Mouse (Mus musculus): ENCODE data around the gene Slmap. TPM values are rescaled to one million over a fixed set of nuclear protein-coding genes. Genes with fewer than 3 reads are reported as not detected.
"Not testable (repeated sequence)": the region's sequence is repeated elsewhere in the genome, so short reads cannot be mapped to it uniquely, and the experiment has no call there.

Gene Slmap
- polyA plus RNA-seq, 1 experiment, result 13.3 TPM

DNA sequence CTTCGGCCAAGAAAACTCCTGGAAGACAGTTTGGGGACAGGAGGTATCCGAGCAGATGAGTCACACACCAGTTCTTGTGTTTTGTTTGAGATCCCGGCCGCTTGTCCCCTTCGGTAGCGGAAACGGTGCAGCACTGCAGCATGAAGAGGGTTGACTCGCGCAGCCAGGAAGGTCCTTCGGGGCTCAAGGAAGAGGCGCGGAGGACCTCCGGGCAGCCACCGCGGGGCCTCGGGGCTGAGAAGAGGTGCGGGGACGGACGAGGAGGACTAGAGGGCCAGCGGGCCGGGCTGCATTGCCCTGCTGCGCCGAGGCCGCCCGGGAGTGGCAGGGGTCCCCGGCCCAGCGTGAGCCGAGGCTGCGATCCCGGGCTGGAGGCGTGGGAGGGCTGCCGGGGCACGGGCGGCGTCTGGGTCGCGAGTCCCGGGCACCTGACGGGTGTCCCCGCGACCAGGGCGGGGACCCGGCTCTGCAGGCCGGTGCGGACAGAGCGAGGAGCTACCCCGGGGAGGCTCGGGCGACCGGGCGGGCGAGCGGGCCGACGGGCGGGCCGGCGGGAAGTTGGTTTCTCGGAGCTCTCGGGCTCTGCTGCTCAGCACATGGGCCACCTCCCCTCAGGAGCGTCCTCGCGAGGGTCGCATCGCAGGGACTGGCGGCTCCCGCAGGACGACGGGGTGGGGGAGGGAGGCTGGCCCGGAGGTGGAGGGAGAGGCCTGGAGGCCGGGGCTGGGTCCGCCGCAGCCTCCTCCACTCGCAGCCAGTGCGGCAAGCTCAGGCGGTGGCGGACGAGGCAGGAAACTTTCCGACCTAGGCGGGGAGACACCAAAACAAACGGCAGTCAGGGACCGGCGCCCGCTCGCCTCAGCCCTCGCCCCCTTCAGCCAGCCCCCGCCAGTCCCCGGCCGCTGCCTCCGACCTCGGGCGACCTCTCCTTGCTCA lies 642 bp downstream of the Slmap start:
- no peak for DNase-seq (ENCODE audit: low read depth, low spot score)
- WGBS, result under 1% methylated on average over 91 of the region's 92 CpGs

DNA sequence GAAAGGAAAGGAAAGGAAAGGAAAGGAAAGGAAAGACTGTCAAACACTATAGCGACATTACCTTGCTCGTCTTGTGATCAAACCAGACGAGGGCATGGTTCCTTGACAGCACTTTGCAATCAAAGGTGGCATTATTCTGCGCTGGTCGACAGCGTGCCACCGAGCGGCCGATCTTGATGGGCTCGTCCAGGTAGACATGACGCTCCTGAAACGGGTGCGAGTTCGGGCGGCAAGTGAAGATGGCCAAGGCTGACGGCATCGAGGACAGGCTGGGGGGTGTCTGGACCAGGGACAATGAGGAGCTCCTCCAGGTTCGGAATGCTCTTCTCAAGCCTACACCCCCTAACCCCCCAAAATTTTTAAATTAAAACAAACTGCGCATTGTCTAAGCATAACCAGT lies 1.5 kb downstream of the Slmap start:
- no peak for DNase-seq (ENCODE audit: low read depth, low spot score)
- WGBS, result 9% methylated on average over 19 of the region's 19 CpGs

DNA sequence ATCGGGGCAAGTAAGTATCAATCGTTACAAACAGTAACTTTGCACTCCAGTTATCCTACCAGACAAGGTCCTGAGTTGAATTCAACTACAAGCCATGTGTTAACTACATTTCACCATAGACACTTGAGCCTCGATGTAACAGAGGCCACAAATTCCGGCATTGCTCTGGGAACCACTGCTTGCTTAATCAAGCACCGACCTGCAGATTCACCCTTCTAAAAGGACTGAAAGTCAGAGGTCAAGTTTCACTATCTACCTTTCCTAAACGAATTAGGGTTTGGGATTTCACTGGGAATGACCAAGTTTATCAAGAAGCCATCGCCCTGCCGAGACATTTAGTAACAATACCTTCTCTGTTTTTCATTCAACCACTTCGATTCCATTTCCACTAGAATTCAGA lies 2.0 kb downstream of the Slmap start:
- WGBS, result 21% methylated on average over 9 of the region's 9 CpGs
- no peak for DNase-seq (ENCODE audit: low read depth, low spot score)

DNA sequence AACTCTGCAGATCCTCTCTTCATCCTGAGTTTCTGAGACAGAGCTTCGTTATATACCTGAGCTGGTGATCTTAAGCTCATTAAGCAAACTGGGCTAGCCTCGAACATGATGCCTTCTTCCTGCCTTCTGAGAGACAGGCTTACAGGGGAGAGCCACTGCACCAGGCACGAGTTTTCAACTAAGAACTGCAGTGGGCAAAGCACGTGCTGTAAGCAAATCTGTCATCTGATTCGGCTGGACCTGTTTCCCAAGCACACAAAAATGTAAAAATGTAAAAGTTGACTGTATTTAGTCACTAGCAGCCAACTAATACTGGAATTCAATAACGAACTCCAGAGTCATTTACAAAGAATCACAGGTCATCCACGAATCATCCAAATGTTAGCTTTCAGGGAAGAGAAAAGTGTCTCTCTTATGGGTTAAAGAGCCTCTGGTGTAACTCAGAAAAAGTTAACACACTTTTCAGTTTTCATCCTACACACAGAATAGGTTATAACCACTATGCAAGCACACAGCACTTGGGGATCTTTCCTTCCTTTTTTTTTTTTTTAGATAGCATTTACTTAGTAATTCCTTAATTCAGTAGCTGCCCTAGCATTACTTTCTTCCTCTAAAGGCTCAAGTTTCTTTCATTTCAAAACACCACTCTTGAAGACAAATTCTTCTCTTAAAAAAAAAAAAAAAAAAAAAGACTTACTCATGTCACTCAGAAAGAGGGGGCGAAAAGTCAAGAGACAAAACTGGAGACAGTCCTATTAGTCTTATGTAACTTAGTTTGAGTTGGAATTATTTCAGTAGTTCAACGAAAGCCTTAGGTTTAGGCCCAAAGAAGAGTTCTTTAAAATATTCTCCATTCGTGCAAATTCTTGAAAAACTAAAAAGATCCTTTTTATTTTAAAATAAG lies 3.1 kb downstream of the Slmap start:
- no peak for DNase-seq (ENCODE audit: low read depth, low spot score)
- WGBS, result 51% methylated on average over 10 of the region's 10 CpGs

DNA sequence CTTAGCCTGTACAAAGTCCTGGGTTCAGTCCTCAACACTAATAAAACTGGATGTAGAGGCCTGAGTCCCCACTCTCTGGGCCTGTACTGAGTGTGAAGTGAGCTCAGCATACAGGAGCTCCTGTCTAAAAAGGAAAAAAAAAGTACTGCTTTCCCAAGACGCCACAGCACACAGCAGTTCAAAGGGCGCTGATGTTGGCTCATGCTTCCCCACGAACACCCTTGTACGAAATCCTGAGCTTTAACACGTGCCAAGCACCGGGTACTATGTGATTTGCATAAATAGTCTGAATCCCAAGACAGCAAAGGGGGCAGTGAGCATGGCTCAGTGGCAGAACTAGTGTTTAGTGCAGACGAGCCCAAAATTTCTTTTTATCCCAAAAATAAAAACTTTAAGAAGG lies 4.4 kb downstream of the Slmap start:
- 15% methylated on average over 7 of the region's 7 CpGs for WGBS
- DNase-seq (ENCODE audit: low read depth, low spot score), result no peak

DNA sequence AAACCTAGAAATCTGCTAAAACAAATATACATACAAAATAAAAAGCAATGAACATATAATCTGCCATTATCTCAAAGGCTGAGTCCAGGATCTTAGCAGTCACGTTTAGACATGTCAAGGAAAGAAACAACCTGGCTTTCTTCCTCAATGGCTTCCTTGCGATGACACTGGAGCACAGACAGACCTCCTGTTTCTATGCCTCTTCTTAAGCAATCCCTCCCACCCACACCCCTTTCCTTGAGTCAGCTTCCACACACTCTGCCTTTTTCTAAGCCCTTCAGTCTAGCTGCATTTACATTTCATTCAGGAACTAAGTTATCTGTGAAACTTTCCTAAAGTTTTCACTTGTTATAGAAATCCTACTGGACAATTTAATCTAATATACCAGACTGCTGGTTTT lies 6.4 kb downstream of the Slmap start:
- no peak for DNase-seq (ENCODE audit: low read depth, low spot score)
- WGBS, result 65% methylated on average over 2 of the region's 2 CpGs

DNA sequence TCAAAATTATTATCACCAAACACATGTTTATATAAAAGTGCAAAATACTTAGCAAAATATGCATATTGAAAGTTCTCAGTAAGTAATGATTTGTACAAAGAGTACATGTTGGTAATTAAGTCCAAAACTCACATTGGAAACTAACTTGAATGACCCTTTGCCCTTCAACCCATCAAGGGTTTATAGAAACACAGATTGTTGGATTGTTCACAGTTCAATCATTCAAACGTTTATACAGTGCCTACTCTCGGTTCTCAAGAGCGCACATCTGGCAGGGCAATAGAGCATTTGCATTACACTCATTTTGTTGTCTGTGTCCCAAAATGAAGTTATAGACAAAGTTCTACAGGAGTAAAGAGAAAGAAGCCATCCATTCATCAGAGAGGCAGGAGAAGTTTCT lies 8.8 kb downstream of the Slmap start:
- WGBS, result 36% methylated on average over 3 of the region's 3 CpGs
- DNase-seq (ENCODE audit: low read depth, low spot score), result no peak

DNA sequence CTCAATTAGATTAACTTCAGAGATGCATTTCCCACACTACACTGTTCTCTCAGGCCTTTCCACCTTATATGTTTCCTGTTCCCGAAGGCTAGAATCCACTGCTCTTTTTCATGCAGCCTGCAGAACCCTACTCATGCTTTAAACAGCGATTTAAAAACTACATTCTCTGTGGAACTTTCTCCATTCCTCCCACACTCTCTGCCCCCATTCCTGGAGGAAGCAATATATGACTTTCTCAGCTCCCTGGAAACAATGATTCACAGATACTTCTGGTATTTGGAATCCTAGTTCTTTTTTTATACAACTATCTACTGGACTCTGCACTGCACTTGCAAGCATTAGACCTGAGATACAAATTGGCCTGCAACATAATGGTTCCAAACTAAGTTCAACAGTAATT lies 11.6 kb downstream of the Slmap start:
- WGBS, result 44% methylated on average over 2 of the region's 2 CpGs
- DNase-seq (ENCODE audit: low read depth, low spot score), result no peak

DNA sequence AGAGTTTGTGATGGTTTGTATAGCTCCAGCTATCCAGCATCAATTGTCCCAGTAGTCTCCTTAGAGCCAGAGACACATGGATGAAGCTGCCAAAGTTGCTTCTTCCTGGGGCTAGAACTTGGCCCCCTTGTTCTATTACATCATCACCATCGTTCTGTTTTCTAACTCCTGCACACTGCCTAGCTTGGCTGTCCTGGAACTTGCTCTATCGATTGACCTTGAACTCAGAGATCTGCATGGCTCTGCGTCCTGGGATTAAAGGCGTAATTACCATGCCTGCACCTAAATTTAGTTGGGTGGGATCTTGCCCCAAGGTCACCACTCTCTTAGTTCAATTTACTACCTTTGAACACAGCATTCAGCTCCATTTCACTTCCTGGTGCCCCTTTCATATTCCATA lies 14.9 kb downstream of the Slmap start:
- DNase-seq (ENCODE audit: low read depth, low spot score), result no peak
- WGBS, result 72% methylated on average over 4 of the region's 4 CpGs

DNA sequence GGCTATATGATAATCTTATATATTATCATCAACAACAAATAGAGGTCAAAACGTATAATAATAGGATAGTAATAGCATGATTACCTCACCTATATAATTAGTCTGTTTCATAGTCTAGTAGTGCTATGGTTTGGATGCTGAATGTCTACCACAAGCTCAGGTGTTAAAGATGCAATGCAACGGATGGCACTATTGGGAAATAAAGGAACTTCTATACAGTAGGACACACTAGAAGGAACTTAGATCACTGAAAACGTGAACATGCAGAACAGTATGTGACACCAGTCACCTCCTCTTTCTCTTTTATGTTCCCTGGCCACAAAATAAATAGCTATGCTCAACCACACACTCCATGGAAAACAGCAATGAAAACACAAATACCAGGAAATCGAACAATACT lies 16.9 kb downstream of the Slmap start:
- WGBS, result 75% methylated on average over 4 of the region's 4 CpGs
- no peak for DNase-seq (ENCODE audit: low read depth, low spot score)

DNA sequence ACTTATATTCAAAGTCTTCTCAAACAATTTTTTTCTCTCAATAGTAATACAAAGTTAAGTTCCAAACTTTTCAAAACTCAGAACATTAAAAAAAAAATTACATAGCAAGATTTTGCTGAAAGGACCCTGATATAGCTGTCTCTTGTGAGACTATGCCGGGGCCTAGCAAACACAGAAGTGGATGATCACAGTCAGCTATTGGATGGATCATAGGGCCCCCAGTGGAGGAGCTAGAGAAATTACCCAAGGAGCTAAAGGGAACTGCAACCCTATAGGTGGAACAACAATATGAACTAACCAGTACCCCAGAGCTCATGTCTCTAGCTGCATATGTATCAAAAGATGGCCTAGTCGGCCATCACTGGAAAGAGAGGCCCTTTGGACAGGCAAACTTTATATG lies 18.5 kb downstream of the Slmap start:
- 77% methylated on average over 2 of the region's 2 CpGs for WGBS
- not testable (repeated sequence) for DNase-seq (ENCODE audit: low read depth, low spot score)

DNA sequence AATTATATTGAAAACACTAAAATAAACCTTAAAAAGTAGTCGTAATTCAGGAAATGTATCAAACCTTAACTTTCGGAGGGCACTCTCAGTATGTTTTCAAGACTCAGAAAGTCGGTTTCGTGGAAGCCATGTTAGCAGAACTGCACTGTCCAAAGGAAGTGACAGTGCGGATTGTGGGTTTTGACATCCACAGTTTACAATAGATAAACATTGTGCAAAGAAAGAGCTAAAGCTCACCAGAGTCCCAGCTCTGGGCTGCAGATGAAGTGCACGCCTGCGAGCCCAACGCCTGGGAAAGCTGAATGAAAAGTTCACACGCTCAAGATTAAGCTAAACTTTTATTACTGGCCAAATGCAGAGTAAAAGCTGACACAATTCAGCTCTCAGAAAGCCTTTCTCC lies 18.9 kb downstream of the Slmap start:
- DNase-seq (ENCODE audit: low read depth, low spot score), result no peak

DNA sequence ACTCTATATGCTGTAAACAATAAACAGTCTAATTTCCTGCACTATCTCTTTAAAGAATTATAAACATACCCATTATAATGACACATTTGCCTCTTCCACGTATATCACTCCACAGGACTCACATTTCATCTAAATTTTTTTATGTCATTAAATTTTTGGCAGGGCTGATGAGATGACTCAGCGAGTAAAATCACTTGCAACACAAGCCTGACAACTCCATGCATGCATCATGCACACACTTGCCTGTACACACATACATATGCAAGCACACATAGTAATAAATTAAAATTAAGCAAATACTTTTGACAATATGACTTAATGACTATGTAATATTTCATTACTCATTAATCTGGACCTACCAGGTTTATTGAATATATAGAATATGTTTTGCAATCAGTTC lies 24.2 kb downstream of the Slmap start:
- 48% methylated on average over 2 of the region's 2 CpGs for WGBS
- no peak for DNase-seq (ENCODE audit: low read depth, low spot score)

More for the DNA sequence above, 18.9 kb downstream of the Slmap start:
- 64% methylated on average over 9 of the region's 9 CpGs for WGBS

DNA sequence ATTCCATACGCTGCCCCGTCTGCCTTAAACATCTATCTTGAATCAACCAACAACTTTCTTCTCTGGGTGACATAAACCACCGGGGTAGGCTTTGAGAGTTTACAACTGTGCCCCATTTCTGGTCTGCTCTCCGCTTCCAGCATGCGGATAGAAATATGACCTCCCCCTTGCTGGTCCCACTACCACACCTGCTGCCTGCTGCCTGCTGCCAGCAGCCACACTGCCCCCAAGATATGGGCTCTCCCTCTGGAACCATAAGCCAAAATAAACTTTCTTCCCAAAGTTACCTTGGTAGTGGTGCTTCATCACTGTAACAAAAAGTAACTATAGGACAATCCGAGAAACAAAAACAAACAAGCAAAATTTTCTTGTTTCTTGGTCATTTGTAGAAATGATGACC lies 26.6 kb downstream of the Slmap start:
- 72% methylated on average over 6 of the region's 6 CpGs for WGBS
- no peak for DNase-seq (ENCODE audit: low read depth, low spot score)

DNA sequence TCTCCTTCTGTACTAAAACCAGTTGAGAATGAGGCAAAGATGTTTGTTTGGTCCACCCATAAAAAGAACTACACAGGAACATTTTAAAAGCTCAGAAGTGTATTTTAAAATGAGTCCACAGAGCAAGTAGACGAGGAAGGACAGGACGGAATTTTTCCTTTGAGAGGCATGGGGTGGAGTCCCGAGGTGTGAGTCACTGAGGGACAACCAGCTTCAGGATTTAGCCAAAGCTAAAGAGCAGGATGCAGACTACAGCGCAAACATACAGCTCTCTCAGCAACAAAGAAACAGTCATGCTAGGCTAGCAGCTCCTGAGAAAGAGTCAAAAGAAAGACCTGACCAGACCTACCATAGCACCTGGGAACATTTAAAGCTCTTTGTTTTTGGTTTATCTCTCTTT lies 27.4 kb downstream of the Slmap start:
- WGBS, result 11% methylated on average over 4 of the region's 4 CpGs
- peak; percentile 43 for DNase-seq (ENCODE audit: low read depth, low spot score)

DNA sequence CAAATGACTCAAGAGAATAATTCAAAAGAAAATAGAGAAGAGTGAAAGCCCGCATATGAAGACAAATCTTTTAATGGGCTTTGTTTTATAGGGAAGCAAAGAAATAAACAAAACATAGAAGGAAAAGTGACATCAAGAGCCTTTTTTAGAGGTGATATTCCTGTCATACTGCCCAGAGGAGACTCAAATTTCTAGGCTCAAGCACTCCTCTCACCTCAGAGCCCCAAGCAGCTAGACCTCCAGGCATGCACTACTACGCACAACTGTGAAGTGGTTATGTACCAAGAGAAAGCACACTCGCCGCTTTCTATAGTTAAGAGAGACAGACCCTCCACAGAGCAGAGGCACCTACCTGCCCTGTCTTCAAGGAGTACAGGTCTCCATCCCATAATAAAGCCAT lies 30.2 kb downstream of the Slmap start:
- no peak for DNase-seq (ENCODE audit: low read depth, low spot score)
- 92% methylated on average over 4 of the region's 4 CpGs for WGBS

DNA sequence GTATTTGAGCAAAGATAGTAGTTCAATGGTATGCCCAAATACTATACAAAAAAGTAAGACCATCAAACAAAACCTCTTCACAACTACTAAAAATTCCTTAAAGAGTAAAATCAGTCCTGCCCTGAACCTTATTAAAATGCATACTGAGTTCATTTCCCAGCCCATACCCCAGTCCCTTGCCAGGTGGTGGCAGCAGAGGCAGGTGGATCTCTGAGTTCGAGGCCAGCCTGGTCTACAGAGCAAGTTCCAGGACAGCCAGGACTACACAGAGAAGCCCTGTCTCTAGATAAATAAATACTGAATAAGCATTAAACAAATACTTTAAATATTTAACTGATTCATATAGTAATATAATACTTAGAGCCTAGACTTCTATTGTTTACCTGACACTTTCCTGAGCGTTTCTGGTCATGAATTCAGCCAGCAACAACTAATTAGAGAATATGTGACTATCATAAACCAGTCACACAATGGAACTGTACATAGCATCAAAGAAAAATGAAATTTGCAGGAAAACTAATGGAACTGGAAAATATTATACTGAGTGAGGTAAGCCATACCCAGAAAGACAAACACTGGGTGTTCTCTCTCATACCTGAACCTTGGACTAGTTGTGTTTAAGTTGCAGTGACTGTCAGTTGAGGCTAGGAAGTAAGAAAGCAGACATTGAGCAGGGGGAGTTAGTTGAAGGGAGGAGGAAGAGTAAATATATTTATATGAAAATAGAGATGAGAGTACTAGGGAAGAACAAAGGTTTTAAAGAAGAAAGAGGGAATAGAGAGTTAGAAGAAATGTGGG lies 34.4 kb downstream of the Slmap start:
- no peak for DNase-seq (ENCODE audit: low read depth, low spot score)
- 40% methylated on average over 2 of the region's 2 CpGs for whole genome bisulfite sequencing

DNA sequence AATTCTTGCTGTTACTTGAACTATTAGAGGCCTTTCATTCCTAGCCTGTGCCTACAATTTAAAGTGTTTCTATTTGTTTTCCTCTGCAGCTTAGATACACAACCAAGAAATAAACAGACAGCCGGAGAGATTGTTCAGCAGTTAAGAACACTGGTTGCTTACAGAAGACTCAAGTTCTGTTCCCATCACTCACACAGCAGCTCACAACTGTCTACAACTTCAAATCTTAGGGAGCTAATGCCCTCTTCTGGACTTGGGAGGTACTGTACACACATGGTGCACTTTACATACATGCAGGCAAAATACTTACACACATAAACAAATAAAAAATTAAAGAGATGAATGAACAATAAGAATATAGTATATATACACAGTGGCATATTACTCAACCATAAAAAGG lies 39.7 kb downstream of the Slmap start:
- no peak for DNase-seq (ENCODE audit: low read depth, low spot score)
- WGBS, result 92% methylated on average over 1 of the region's 1 CpGs

DNA sequence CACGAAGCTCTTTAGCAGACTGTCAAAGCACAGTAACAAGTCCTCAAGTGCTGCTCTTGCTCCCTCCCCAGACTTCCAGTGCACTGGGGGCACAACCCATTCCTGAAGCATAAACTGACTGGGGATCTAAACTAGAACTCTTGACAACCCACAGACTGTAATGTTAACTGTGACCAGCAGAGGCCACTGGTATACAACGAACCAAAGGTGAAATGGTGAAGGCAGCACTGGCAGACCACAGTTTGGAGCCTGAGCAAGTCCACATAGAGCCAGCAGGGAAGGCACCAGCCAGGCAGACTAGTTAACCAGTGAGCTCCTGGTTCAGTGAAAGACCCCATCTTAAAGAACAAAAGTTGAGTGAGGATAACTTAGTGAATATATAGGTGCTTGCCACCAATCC lies 43.6 kb downstream of the Slmap start:
- peak; percentile 59 for DNase-seq (ENCODE audit: low read depth, low spot score)
- 14% methylated on average over 2 of the region's 2 CpGs for WGBS

Data from large intestine, adult 2 months (tissue).